9 mouse cellular contexts compared by ENCODE assay signal in genomic region chr6:38531211-38531820, GRCm38 (mm10). TPM values are rescaled to one million over a fixed set of nuclear protein-coding genes. Genes with fewer than 3 reads are reported as not detected.
DNase-seq lines count a peak whose midpoint lies in the region; ATAC-seq and TF ChIP-seq lines count a peak whose summit lies in the region.
"Had no signal": no experiment of that assay in that cellular context is flagged by ENCODE, and none has a peak within 500 bp of the region (broad histone marks: within the 10 kb centered on the region; RNA-seq: fewer than 3 reads in every experiment).

No protein-coding gene starts in this region.

- peak overlapping the region; percentile 55 for H3K27ac ChIP-seq in liver, adult 2 months (replicated peaks; ENCODE audit: insufficient read depth, low read depth, low read length)
- no peak overlapping the region for H3K27ac ChIP-seq in liver, embryonic 12.5 days

- peak overlapping the region; percentile 25; the same call in 1 of the 2 replicates for H3K9ac ChIP-seq in liver, adult 2 months (ENCODE audit: low read depth, low read length)
- no peak overlapping the region for H3K9ac ChIP-seq in liver, embryonic 12.5 days

- H3K36me3 ChIP-seq in liver, adult 2 months (ENCODE audit: control insufficient read depth, insufficient read depth, low read length): no peaks in the 10 kb centered on the region
- no peaks in the 10 kb centered on the region for H3K36me3 ChIP-seq in liver, embryonic 12.5 days

- peak; percentile 36 for DNase-seq in adrenal gland, postnatal 10 days
- DNase-seq in adrenal gland, adult 8-10 months: no peak
- peak; percentile 81 for DNase-seq in liver, adult 2 months (ENCODE audit: extremely low read depth, low read depth, low spot score)
- peak; percentile 34 for DNase-seq in embryo, embryonic 9.5 days (ENCODE audit: extremely low spot score)
- DNase-seq in lung, adult 18-20 months: peak; percentile 31 to 42
- DNase-seq in urinary bladder, postnatal 4 days (ENCODE audit: low spot score in 2 of 2): no peak

- no peak overlapping the region for H3K4me3 ChIP-seq in liver, adult 2 months (ENCODE audit: insufficient read depth, low read depth, low read length)
- no peak overlapping the region for H3K4me3 ChIP-seq in liver, embryonic 12.5 days

- H3K27me3 ChIP-seq in liver, adult 2 months (ENCODE audit: control insufficient read depth, insufficient read depth, low read length): no peaks in the 10 kb centered on the region
- no peaks in the 10 kb centered on the region for H3K27me3 ChIP-seq in liver, embryonic 12.5 days (replicated peaks)
- H3K27me3 ChIP-seq: Patski had no signal

- H3K9me3 ChIP-seq in liver, embryonic 12.5 days (replicated peaks): no peaks in the 10 kb centered on the region

- H3K4me1 ChIP-seq in liver, adult 2 months (ENCODE audit: control insufficient read depth, insufficient read depth, low read length): peaks cover 7% of the 10 kb centered on the region
- peaks cover 28% of the 10 kb centered on the region for H3K4me1 ChIP-seq in liver, embryonic 12.5 days

- no peak for ATAC-seq in liver, embryonic 12.5 days
- ATAC-seq in inflammation-experienced regulatory T-cells, adult 6 months: no peak
- ATAC-seq: Patski had no signal

- no peak for TF ChIP-seq POLR2A in liver, adult 2 months (IDR thresholded peaks at IDR 0.05; ENCODE audit: extremely low read depth, insufficient read depth, low read length)

- H3K4me2 ChIP-seq in liver, embryonic 12.5 days: no peak overlapping the region

- WGBS in liver, adult 2 months: 36% methylated on average over 5 of the region's 5 CpGs
- WGBS in liver, embryonic 12.5 days (ENCODE audit: insufficient replicate concordance): 28% methylated on average over 5 of the region's 5 CpGs

- TF ChIP-seq CTCF in liver, adult 2 months (IDR thresholded peaks at IDR 0.05; ENCODE audit: low read depth, low read length): peak; percentile 31; the same call in 1 of the 2 replicates

- H3K79me2 ChIP-seq in liver, adult 2 months (ENCODE audit: control insufficient read depth, insufficient read depth, low read length): no peaks in the 10 kb centered on the region

RNA-seq across cellular contexts. Expression of gene Fmc1, which starts 2.0 kb away (rescaled TPM):
- total RNA-seq in adrenal gland, postnatal 10 days (2021): 100 to 1,000 TPM; 204 to 233 TPM
- total RNA-seq in adrenal gland, adult 8-10 months (2022): 100 to 1,000 TPM in 3 of 4 experiments, 10 to 100 TPM in 1; 81.7 to 106 (median 104) TPM
- total RNA-seq in liver, adult 2 months (2014; rRNA removed): 63.7 and 93.6 TPM in 2 replicates
- polyA plus RNA-seq in liver, adult 2 months (2012; rRNA removed): 219 and 299 TPM in 2 replicates
- 103 and 114 TPM in 2 replicates for polyA plus RNA-seq in liver, embryonic 12.5 days (2016; fragmentation: Nextera tagmentation; extraction: Ambion mirVana)
- 10 to 100 TPM; 56.4 to 72.0 (median 58.3) TPM for polyA plus RNA-seq in inflammation-experienced regulatory T-cells, adult 6 months (2017; shearing (Covaris generic))

RNA-seq across cellular contexts. Expression of gene Luc7l2, which starts 19.8 kb away (rescaled TPM):
- 100 to 1,000 TPM; 116 to 184 TPM for total RNA-seq in adrenal gland, postnatal 10 days (2021)
- 100 to 1,000 TPM; 137 to 303 (median 206) TPM for total RNA-seq in adrenal gland, adult 8-10 months (2022)
- total RNA-seq in liver, adult 2 months (2014; rRNA removed): 96.2 and 128 TPM in 2 replicates
- 12.8 and 20.0 TPM in 2 replicates for polyA plus RNA-seq in liver, adult 2 months (2012; rRNA removed)
- 27.4 and 27.5 TPM in 2 replicates for polyA plus RNA-seq in liver, embryonic 12.5 days (2016; fragmentation: Nextera tagmentation; extraction: Ambion mirVana)
- 100 to 1,000 TPM in 2 of 3 experiments, 10 to 100 TPM in 1; 77.5 to 211 (median 151) TPM for polyA plus RNA-seq in inflammation-experienced regulatory T-cells, adult 6 months (2017; shearing (Covaris generic))

Comparison
In these comparisons a context has a peak if more than half of its experiments do, and no peak if none do; other contexts are left out.
1. DNase-seq: peak in adrenal gland, postnatal 10 days (single experiment), liver, adult 2 months (single experiment), embryo, embryonic 9.5 days (single experiment) and lung, adult 18-20 months (2 of 2); none in adrenal gland, adult 8-10 months (single experiment) and urinary bladder, postnatal 4 days (0 of 2).